Mouse (Mus musculus) midbrain, postnatal 0 days (tissue): Measurements from ENCODE around the gene Ccm2. TPM values are rescaled to one million over a fixed set of nuclear protein-coding genes. Genes with fewer than 3 reads are reported as not detected.

Experiments
- ATAC-seq: fragments of 200-750 bp; cut with Nextera tagmentation; 2 replicates; pipeline ENCODE4 v1.8.0; 2017; ENCODE audit warnings: moderate number of reproducible peaks, mild to moderate bottlenecking, moderate TSS enrichment, moderate library complexity; ENCODE audit not compliant: low FRiP score
- DNase-seq: peaks from one replicate; pipeline ENCODE4 v3.0.0-alpha.2; 2015; ENCODE audit warnings: low spot score
- H3K27ac ChIP-seq: fragments of 300-500 bp; sonication (generic); 2 replicates; pipeline ENCODE4 v1.5.1; 2014; ENCODE audit warnings: low read depth, mild to moderate bottlenecking, low read length, mixed read lengths
- H3K27me3 ChIP-seq: fragments of 300-500 bp; sonication (generic); 2 replicates; pipeline ENCODE4 v1.6.1; 2014; ENCODE audit warnings: low read length, control low read depth, mixed read lengths; ENCODE audit not compliant: insufficient read depth
- H3K36me3 ChIP-seq: fragments of 300-500 bp; sonication (generic); 2 replicates; pipeline ENCODE4 v1.6.1; 2014; ENCODE audit warnings: low read length, control low read depth, mixed read lengths; ENCODE audit not compliant: insufficient read depth
- H3K4me1 ChIP-seq: fragments of 300-500 bp; sonication (generic); 2 replicates; pipeline ENCODE4 v1.6.1; 2014; ENCODE audit warnings: mild to moderate bottlenecking, control low read depth, antibody characterized with exemption, low read length, mixed read lengths; ENCODE audit not compliant: insufficient read depth
- H3K4me2 ChIP-seq: fragments of 300-500 bp; sonication (generic); 2 replicates; pipeline ENCODE4 v1.6.1; 2014; ENCODE audit warnings: low read depth, mild to moderate bottlenecking, low read length, mixed read lengths; ENCODE audit not compliant: poor library complexity, severe bottlenecking
- H3K4me3 ChIP-seq: fragments of 300-500 bp; sonication (generic); 2 replicates; pipeline ENCODE4 v1.5.1; 2014; ENCODE audit warnings: low read depth, mild to moderate bottlenecking, low read length, moderate library complexity
- H3K9ac ChIP-seq: fragments of 300-500 bp; sonication (generic); replicated peaks from 2 replicates; pipeline ENCODE4 v1.6.1; 2014; ENCODE audit warnings: mild to moderate bottlenecking, low read length, moderate library complexity, mixed read lengths; ENCODE audit not compliant: poor library complexity, severe bottlenecking
- H3K9me3 ChIP-seq: fragments of 300-500 bp; sonication (generic); 2 replicates; pipeline ENCODE4 v1.6.1; 2016; ENCODE audit warnings: low read length, control low read depth
- CTCF ChIP-seq: IDR thresholded peaks from 2 replicates; pipeline ENCODE4 v1.5.1; 2016; ENCODE audit warnings: antibody characterized with exemption, mild to moderate bottlenecking
- WGBS: fragments of 180-500 bp; shearing (Covaris S2); extraction: QIAGEN DNeasy Blood & Tissue Kit; methylation state at CpG from one replicate; pipeline ENCODE4 v1.1.7; 2014; 5-methylcytosine and 5-hydroxymethylcytosine counted together
- polyA plus RNA-seq: library from polyadenylated mRNA; unstranded; fragments of >200 nt; fragmentation: Nextera tagmentation; extraction: Ambion mirVana; gene quantifications from 2 replicates; pipeline ENCODE4 v1.2.1, GENCODE M21; 2015
- total RNA-seq: library from RNA; depleted of rRNA; stranded (reverse); fragments of >200 nt; gene quantifications from 2 replicates; pipeline ENCODE4 v1.2.3, GENCODE M21; 2014

The Ccm2 gene
- total and polyA plus RNA-seq, 2 experiments from 2014 or later = 64.3 to 71.3 TPM

DNA sequence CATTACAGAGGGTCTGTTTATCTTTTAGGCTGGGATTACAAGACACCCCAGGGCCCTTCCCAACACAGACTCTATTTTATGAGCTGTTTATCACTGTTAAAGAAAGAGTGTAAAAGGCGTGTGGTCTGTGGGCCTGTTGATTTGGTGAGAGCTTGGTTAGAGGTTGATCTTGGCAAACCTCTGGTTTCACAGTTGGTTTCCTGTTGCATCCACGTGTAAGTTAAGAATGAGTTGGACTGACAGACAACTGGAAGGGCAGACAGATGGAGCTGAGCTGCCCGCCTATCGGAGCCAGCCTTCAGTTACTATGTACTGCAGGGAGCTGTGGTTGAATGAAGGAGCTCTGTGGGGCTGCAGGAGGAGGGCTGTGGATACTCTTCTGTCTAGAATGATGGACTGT, 19.8 kb downstream of the Ccm2 start:
- H3K27ac ChIP-seq = no peak overlapping the region
- H3K9me3 ChIP-seq = no peaks in the 10 kb centered on the region
- TF ChIP-seq CTCF = no peak
- no peak for DNase-seq
- no peak overlapping the region for H3K4me3 ChIP-seq
- no peaks in the 10 kb centered on the region for H3K27me3 ChIP-seq
- no peaks in the 10 kb centered on the region for H3K36me3 ChIP-seq
- ATAC-seq = no peak
- H3K4me1 ChIP-seq = peaks cover 12% of the 10 kb centered on the region
- H3K9ac ChIP-seq = no peak overlapping the region
- H3K4me2 ChIP-seq = no peak overlapping the region
- 88% methylated on average over 4 of the region's 4 CpGs for WGBS

DNA sequence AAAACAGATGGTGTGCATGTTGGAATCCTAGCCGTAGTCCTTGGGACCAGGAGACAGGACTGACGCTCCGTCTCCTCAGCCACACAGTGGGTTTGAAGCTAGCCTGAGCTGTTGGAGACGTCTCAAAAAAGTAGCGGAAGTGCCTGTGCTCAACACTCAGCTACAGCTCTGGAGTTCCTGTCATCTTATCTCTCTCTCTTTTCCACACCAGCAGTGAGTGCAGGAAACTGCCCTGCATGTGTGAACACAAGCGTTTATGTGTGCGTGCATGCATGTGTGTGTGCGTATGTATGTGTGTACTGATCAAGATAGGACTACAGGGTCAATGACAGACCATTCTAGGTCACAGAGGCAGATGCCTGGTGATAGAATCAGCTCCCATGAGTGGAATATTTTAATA, 21.3 kb downstream of the Ccm2 start:
- 86% methylated on average over 8 of the region's 8 CpGs for WGBS

DNA sequence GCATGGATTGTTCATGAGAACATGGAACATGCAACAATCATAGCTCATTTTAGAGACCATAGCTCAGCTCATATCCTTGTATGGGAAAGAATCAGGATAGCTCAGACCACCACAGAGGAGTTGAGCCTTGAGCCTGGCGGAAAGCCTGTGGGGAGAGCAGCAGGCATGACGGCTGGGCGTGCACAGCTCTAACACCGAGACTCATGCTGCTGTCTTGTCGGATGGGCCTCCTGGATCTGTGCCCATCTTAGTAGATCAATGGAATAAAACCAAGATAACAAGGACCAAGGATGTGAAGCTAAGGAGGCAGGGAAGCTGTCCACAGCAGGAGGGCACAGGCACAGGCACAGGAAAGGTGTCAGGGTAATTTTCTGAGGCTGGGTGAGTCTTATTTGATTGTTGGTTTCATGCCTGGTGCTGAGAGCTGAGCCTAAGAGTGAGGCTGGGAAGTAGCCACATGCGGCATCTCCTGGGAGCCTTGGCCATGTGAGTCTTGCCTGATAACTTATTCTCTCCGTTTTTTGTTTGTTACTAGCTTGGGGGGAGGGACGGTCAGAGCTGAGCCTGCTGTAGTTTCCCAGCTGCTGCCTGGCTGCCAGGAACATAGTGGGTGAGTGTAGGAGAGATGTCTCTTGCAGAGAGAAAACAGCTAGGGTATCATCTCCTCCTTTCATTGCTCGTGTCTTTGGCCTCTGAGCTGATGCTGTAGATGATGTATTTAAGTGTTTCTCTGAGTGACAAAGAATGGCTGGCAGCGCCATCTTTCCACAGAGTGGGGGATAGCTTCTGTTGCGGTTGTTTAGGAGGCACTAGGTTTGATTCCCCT, 22.1 kb downstream of the Ccm2 start:
- no peaks in the 10 kb centered on the region for H3K9me3 ChIP-seq
- WGBS = 23% methylated on average over 11 of the region's 11 CpGs
- TF ChIP-seq CTCF = peak; percentile 65
- peaks cover 12% of the 10 kb centered on the region for H3K4me1 ChIP-seq
- peak; percentile 53 for ATAC-seq
- peak; percentile 66 for DNase-seq
- 0 out of 2 replicates have a peak, but pooled peaks cover 2% of the 10 kb centered on the region for H3K36me3 ChIP-seq
- 0 out of 2 replicates have a peak overlapping the region, but pooled peaks have one; percentile 44 for H3K9ac ChIP-seq
- peak overlapping the region; percentile 67 for H3K27ac ChIP-seq
- no peak overlapping the region for H3K4me3 ChIP-seq
- H3K27me3 ChIP-seq = no peaks in the 10 kb centered on the region
- H3K4me2 ChIP-seq = peak overlapping the region; percentile 12; the same call in 1 of the 2 replicates

More for the DNA sequence above, 21.3 kb downstream of the Ccm2 start:
- TF ChIP-seq CTCF = no peak
- Histone ChIP-seq H3K27me3 (no peaks in the 10 kb centered on the region), H3K9me3 (no peaks in the 10 kb centered on the region), H3K4me1 (peaks cover 12% of the 10 kb centered on the region), H3K4me3 (no peak overlapping the region), H3K27ac (no peak overlapping the region), H3K4me2 (no peak overlapping the region), H3K9ac (no peak overlapping the region), H3K36me3 (no peaks in the 10 kb centered on the region)
- ATAC-seq = no peak
- no peak for DNase-seq

DNA sequence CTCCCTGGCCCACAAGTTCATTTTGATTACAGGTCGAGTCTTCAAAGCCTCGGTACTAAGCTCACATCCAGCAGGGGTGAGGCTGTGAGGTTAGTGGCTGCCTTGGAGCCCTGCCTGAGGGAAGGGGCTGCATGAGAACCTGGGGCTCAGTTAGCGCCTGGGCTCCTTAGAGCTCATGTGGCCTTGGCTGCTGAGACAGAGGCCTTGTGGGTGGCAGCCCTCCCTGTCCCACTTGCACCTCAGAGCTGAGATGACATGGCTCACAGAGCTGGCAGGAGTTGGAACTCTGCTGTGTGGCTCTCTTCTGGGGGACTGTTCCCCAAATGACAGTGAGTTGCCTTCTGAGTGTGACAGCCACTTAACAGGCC, 22.7 kb downstream of the Ccm2 start:
- H3K4me2 ChIP-seq = no peak overlapping the region
- no peaks in the 10 kb centered on the region for H3K27me3 ChIP-seq
- no peaks in the 10 kb centered on the region for H3K9me3 ChIP-seq
- WGBS = 30% methylated on average over 3 of the region's 3 CpGs
- peaks cover 12% of the 10 kb centered on the region for H3K4me1 ChIP-seq
- no peak overlapping the region for H3K4me3 ChIP-seq
- DNase-seq (no peak), ATAC-seq (no peak)
- H3K36me3 ChIP-seq = 0 out of 2 replicates have a peak, but pooled peaks cover 2% of the 10 kb centered on the region
- TF ChIP-seq CTCF = no peak
- 0 out of 2 replicates have a peak overlapping the region, but pooled peaks have one; percentile 4 for H3K9ac ChIP-seq
- peak overlapping the region; percentile 67 for H3K27ac ChIP-seq

DNA sequence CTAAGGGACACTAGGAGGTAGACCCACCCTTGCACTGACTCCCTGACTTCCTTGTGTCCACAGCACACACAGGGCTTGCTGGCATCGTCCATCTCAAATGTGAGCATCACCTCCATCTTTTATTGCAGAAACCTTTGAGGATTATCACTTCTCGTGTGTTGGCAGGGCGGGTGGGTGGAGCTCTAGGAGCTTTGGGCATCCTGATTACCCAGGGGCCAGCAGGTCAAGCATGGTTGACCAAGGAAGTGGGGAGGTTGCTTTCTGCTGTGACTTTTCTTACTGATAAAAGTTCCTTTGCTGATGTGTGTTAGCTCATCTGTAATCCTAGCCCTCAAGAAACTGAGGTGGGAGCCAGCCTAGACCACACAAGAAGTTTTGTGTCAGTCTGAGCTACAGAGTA, 29.5 kb downstream of the Ccm2 start:
- Histone ChIP-seq H3K4me2 (no peak overlapping the region), H3K27me3 (no peaks in the 10 kb centered on the region), H3K36me3 (0 out of 2 replicates have a peak, but pooled peaks cover 2% of the 10 kb centered on the region), H3K9ac (no peak overlapping the region), H3K4me1 (no peaks in the 10 kb centered on the region), H3K9me3 (no peaks in the 10 kb centered on the region), H3K27ac (no peak overlapping the region), H3K4me3 (no peak overlapping the region)
- 77% methylated on average over 3 of the region's 3 CpGs for WGBS
- TF ChIP-seq CTCF = no peak
- DNase-seq (no peak), ATAC-seq (no peak)

DNA sequence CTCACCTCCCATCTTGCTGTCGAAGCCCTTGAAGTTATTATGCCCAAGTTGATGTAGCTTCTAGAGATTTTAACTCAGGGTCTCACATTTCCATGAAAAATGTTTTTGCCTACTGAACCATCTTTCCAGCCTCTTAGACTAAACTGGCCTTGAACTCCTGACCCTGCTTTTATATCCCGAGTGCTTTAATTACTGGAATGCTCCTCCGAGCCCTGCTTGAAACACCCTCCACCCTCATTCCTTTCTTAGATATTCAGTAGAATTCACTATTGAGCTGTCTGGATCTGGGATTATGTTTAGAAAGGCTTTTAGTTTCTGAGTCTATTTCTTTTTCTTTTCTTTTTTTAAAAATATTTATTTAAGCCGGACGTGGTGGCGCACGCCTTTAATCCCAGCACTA, 32.7 kb downstream of the Ccm2 start:
- no peaks in the 10 kb centered on the region for H3K27me3 ChIP-seq
- no peak overlapping the region for H3K9ac ChIP-seq
- WGBS = 95% methylated on average over 7 of the region's 7 CpGs
- no peak overlapping the region for H3K27ac ChIP-seq
- TF ChIP-seq CTCF = no peak
- H3K9me3 ChIP-seq = no peaks in the 10 kb centered on the region
- ATAC-seq (no peak), DNase-seq (no peak)
- H3K4me2 ChIP-seq = no peak overlapping the region
- H3K4me1 ChIP-seq = no peaks in the 10 kb centered on the region
- no peaks in the 10 kb centered on the region for H3K36me3 ChIP-seq
- H3K4me3 ChIP-seq = no peak overlapping the region
